Mouse (Mus musculus): ENCODE measurements around the gene Tescl. TPM values are rescaled to one million over a fixed set of nuclear protein-coding genes. Genes with fewer than 3 reads are reported as not detected.

The Tescl gene
- total RNA-seq, 2 experiments from 2014 or later, result 0.46 TPM; not detected in 1

- DNase-seq, result peak; percentile 87
- intact Hi-C loops (cut with DNase I), result no loop called here
These were observed 31.1 kb upstream of the Tescl start for GRCm38 (mm10) chr7:24364827-24365226.

GRCm38 (mm10) chr7:24363228-24363627 is 29.5 kb upstream of the Tescl start:
- peak; percentile 51 for DNase-seq
- intact Hi-C loops (cut with DNase I), result no loop called here

GRCm38 (mm10) chr7:24361001-24361400 is 27.3 kb upstream of the Tescl start:
- no peak for DNase-seq
- intact Hi-C loops (cut with DNase I), result no loop called here

GRCm38 (mm10) chr7:24359269-24359668 is 25.5 kb upstream of the Tescl start:
- intact Hi-C loops (cut with DNase I), result no loop called here
- DNase-seq, result no peak

- DNase-seq, result no peak
- intact Hi-C loops (cut with DNase I), result no loop called here
These were observed 24.2 kb upstream of the Tescl start for GRCm38 (mm10) chr7:24357899-24358298.

GRCm38 (mm10) chr7:24356081-24356480 is 22.3 kb upstream of the Tescl start:
- intact Hi-C loops (cut with DNase I), result no loop called here
- DNase-seq, result no peak

- intact Hi-C loops (cut with DNase I), result no loop called here
- no peak for DNase-seq
These were observed 21.9 kb upstream of the Tescl start for GRCm38 (mm10) chr7:24355646-24356045.

- DNase-seq, result no peak
- intact Hi-C loops (cut with DNase I), result no loop called here
These were observed 15.2 kb upstream of the Tescl start, which contains the start of gene Lypd5 for GRCm38 (mm10) chr7:24348896-24349295. Lypd5 (plus strand) TSS chr7:24349196.

GRCm38 (mm10) chr7:24346444-24346843 is 12.7 kb upstream of the Tescl start:
- DNase-seq, result no peak
- intact Hi-C loops (cut with DNase I), result no loop called here

- DNase-seq, result no peak
- intact Hi-C loops (cut with DNase I), result no loop called here
These were observed 10.1 kb upstream of the Tescl start for GRCm38 (mm10) chr7:24343701-24344272.

GRCm38 (mm10) chr7:24338241-24338640 is 4.5 kb upstream of the Tescl start:
- intact Hi-C loops (cut with DNase I), result loop anchor here (5.0 kb wide), 1 partner anchor 44 kb away; no protein-coding TSS in a partner anchor
- DNase-seq, result no peak

GRCm38 (mm10) chr7:24335699-24336309 is 2.1 kb upstream of the Tescl start:
- intact Hi-C loops (cut with DNase I), result loop anchor here (5.0 kb wide), 1 partner anchor 46 kb away; no protein-coding TSS in a partner anchor
- DNase-seq, result peak; percentile 77

GRCm38 (mm10) chr7:24327281-24327975 is 6.3 kb downstream of the Tescl start:
- DNase-seq, result no peak
- intact Hi-C loops (cut with DNase I), result no loop called here

GRCm38 (mm10) chr7:24326273-24327135 is 7.2 kb downstream of the Tescl start:
- intact Hi-C loops (cut with DNase I), result no loop called here
- peak; percentile 3 for DNase-seq

GRCm38 (mm10) chr7:24325675-24326128 is 8.0 kb downstream of the Tescl start:
- DNase-seq, result peak; percentile 17
- intact Hi-C loops (cut with DNase I), result no loop called here

- intact Hi-C loops (cut with DNase I), result no loop called here
- DNase-seq, result peak; percentile 40
These were observed 8.5 kb downstream of the Tescl start for GRCm38 (mm10) chr7:24325197-24325596.

- no peak for DNase-seq
- intact Hi-C loops (cut with DNase I), result no loop called here
These were observed 11.1 kb downstream of the Tescl start for GRCm38 (mm10) chr7:24322593-24322992.

- DNase-seq, result no peak
- intact Hi-C loops (cut with DNase I), result no loop called here
These were observed 14.8 kb downstream of the Tescl start for GRCm38 (mm10) chr7:24318942-24319341.

GRCm38 (mm10) chr7:24316567-24317092 is 17.1 kb downstream of the Tescl start, which contains the start of gene Zfp94:
Zfp94 (minus strand) TSS chr7:24316666.
- peak; percentile 94 for DNase-seq
- intact Hi-C loops (cut with DNase I), result no loop called here

GRCm38 (mm10) chr7:24315726-24316566 is 17.8 kb downstream of the Tescl start:
- intact Hi-C loops (cut with DNase I), result no loop called here
- DNase-seq, result peak; percentile 6

Data from left cerebral cortex, postnatal 4 days (tissue).